ENCODE assay signal across 8 mouse cellular contexts in genomic region chr3:154572341-154572972, GRCm38 (mm10). TPM values are rescaled to one million over a fixed set of nuclear protein-coding genes. Genes with fewer than 3 reads are reported as not detected.
DNase-seq lines count a peak whose midpoint lies in the region; ATAC-seq and TF ChIP-seq lines count a peak whose summit lies in the region.

No protein-coding gene starts in this region.

- WGBS in lung, embryonic 15.5 days: 12% methylated on average over 12 of the region's 12 CpGs
- WGBS in olfactory bulb, adult 2 months: 4% methylated on average over 12 of the region's 12 CpGs
- 21% methylated on average over 12 of the region's 12 CpGs for WGBS in thymus, adult 2 months

- no peak for TF ChIP-seq POLR2A in ES-Bruce4 (IDR thresholded peaks at IDR 0.05; ENCODE audit: insufficient read depth, low read length)
- TF ChIP-seq POLR2A in olfactory bulb, adult 2 months (IDR thresholded peaks at IDR 0.05; ENCODE audit: insufficient read depth, low read depth, low read length): no peak
- TF ChIP-seq POLR2A in thymus, adult 2 months (IDR thresholded peaks at IDR 0.05; ENCODE audit: control insufficient read depth, extremely low read depth, insufficient read depth, low read length, poor library complexity): no peak

- H3K9ac ChIP-seq in ES-Bruce4 (ENCODE audit: low read depth, poor library complexity, severe bottlenecking): no peak overlapping the region
- no peak overlapping the region for H3K9ac ChIP-seq in lung, embryonic 15.5 days

- peak; percentile 42 for DNase-seq in brain, embryonic 18.5 days (ENCODE audit: low read depth, low spot score)
- DNase-seq in heart, postnatal 10 days: peak; percentile 68 to 84
- DNase-seq in kidney, postnatal 4 days: peak; percentile 86 to 88
- DNase-seq in thymus, adult 2 months: peak; percentile 58

- H3K36me3 ChIP-seq in ES-Bruce4 (ENCODE audit: control insufficient read depth, insufficient read depth, low read length, poor library complexity, severe bottlenecking): no peaks in the 10 kb centered on the region
- H3K36me3 ChIP-seq in lung, embryonic 15.5 days: no peaks in the 10 kb centered on the region
- no peaks in the 10 kb centered on the region for H3K36me3 ChIP-seq in thymus, adult 2 months (ENCODE audit: control insufficient read depth, insufficient read depth, low read length)

- H3K4me3 ChIP-seq in ES-Bruce4 (ENCODE audit: low read depth, low read length): no peak overlapping the region
- no peak overlapping the region for H3K4me3 ChIP-seq in lung, embryonic 15.5 days
- H3K4me3 ChIP-seq in olfactory bulb, adult 2 months (ENCODE audit: insufficient read depth, low read depth, low read length): no peak overlapping the region
- no peak overlapping the region for H3K4me3 ChIP-seq in thymus, adult 2 months (ENCODE audit: control insufficient read depth, insufficient read depth, low read length)

- TF ChIP-seq EP300 in ES-Bruce4 (IDR thresholded peaks at IDR 0.05; ENCODE audit: insufficient read depth, low read depth, low read length): no peak

- ATAC-seq in erythroblast, adult 5-6 weeks (replicated peaks; ENCODE audit: low FRiP score, poor library complexity, severe bottlenecking): 0 out of 2 replicates have a peak, but pooled peaks have one; percentile 69
- peak; percentile 62; the same call in 1 of the 2 replicates for ATAC-seq in lung, embryonic 15.5 days (ENCODE audit: borderline replicate concordance, extremely low read depth, low FRiP score, low TSS enrichment)

- TF ChIP-seq CTCF in ES-Bruce4 (IDR thresholded peaks at IDR 0.05; ENCODE audit: low read depth, low read length): peak; percentile 84
- TF ChIP-seq CTCF in olfactory bulb, adult 2 months (IDR thresholded peaks at IDR 0.05; ENCODE audit: insufficient read depth, low read depth, low read length): peak; percentile 74
- TF ChIP-seq CTCF in thymus, adult 2 months (IDR thresholded peaks at IDR 0.05; ENCODE audit: borderline replicate concordance, control insufficient read depth, extremely low read depth, insufficient read depth, low read length, poor library complexity): peak; percentile 83; the same call in 1 of the 2 replicates

- no peaks in the 10 kb centered on the region for H3K9me3 ChIP-seq in ES-Bruce4 (replicated peaks; ENCODE audit: control insufficient read depth, insufficient read depth, low read length, poor library complexity, severe bottlenecking)
- H3K9me3 ChIP-seq in lung, embryonic 15.5 days: no peaks in the 10 kb centered on the region

- no peak overlapping the region for H3K4me2 ChIP-seq in lung, embryonic 15.5 days

- H3K27ac ChIP-seq in ES-Bruce4 (ENCODE audit: insufficient read depth, low read length): no peak overlapping the region
- no peak overlapping the region for H3K27ac ChIP-seq in lung, embryonic 15.5 days
- no peak overlapping the region for H3K27ac ChIP-seq in olfactory bulb, adult 2 months (ENCODE audit: insufficient read depth, low read depth, low read length)
- H3K27ac ChIP-seq in thymus, adult 2 months (ENCODE audit: control insufficient read depth, insufficient read depth, low read length): no peak overlapping the region

- H3K27me3 ChIP-seq in ES-Bruce4 (ENCODE audit: control insufficient read depth, insufficient read depth, low read length, poor library complexity, severe bottlenecking): no peaks in the 10 kb centered on the region
- H3K27me3 ChIP-seq in lung, embryonic 15.5 days: peaks cover 25% of the 10 kb centered on the region
- peaks cover 3% of the 10 kb centered on the region for H3K27me3 ChIP-seq in thymus, adult 2 months (ENCODE audit: control insufficient read depth, insufficient read depth, low read length)

- H3K4me1 ChIP-seq in ES-Bruce4 (ENCODE audit: control insufficient read depth, insufficient read depth, low read length): no peaks in the 10 kb centered on the region
- no peaks in the 10 kb centered on the region for H3K4me1 ChIP-seq in lung, embryonic 15.5 days
- no peaks in the 10 kb centered on the region for H3K4me1 ChIP-seq in olfactory bulb, adult 2 months (ENCODE audit: control insufficient read depth, insufficient read depth, low read length)
- H3K4me1 ChIP-seq in thymus, adult 2 months (replicated peaks; ENCODE audit: control insufficient read depth, insufficient read depth, low read length): no peaks in the 10 kb centered on the region

- intact Hi-C loops in heart, postnatal 10 days (cut with DNase I): loop anchor here (1.0 to 10.0 kb wide), 3 partner anchors 240 to 608 kb away; partner anchors contain the start of gene Lhx8

RNA-seq across cellular contexts. Expression of gene Cryz, which starts 24.1 kb away (rescaled TPM):
- polyA plus RNA-seq in ES-Bruce4 (2011; ENCODE audit: insufficient read depth, insufficient read length, low read depth, missing spikeins): 28.0 and 37.9 TPM in 2 replicates
- not detected in 2 replicates for total RNA-seq in erythroblast, adult 5-6 weeks (2015; ENCODE audit: low replicate concordance)
- 2.2 and 3.3 TPM in 2 replicates for total RNA-seq in erythroblast, adult 5-6 weeks (2017; ENCODE audit: low replicate concordance)
- 10 to 100 TPM; 19.5 to 21.8 TPM for total RNA-seq in heart, postnatal 10 days (2021)
- polyA plus RNA-seq in lung, embryonic 15.5 days (2015; fragmentation: Nextera tagmentation; extraction: Ambion mirVana): 15.9 and 16.8 TPM in 2 replicates
- not detected in 2 replicates for polyA plus RNA-seq in olfactory bulb, adult 2 months (2012; ENCODE audit: insufficient read depth, insufficient read length, low replicate concordance, missing spikeins)
- polyA plus RNA-seq in thymus, adult 2 months (2012; rRNA removed): 2.3 and 2.9 TPM in 2 replicates

RNA-seq across cellular contexts. Expression of gene Tyw3, which starts 24.4 kb away (rescaled TPM):
- 5.9 and 11.6 TPM in 2 replicates for polyA plus RNA-seq in ES-Bruce4 (2011; ENCODE audit: insufficient read depth, insufficient read length, low read depth, missing spikeins)
- 1.3 TPM in 1 of 2 replicates, not detected in the other for total RNA-seq in erythroblast, adult 5-6 weeks (2015; ENCODE audit: low replicate concordance)
- total RNA-seq in erythroblast, adult 5-6 weeks (2017; ENCODE audit: low replicate concordance): 0.34 and 1.4 TPM in 2 replicates
- total RNA-seq in heart, postnatal 10 days (2021): 1 to 10 TPM; 4.8 to 4.9 TPM
- polyA plus RNA-seq in lung, embryonic 15.5 days (2015; fragmentation: Nextera tagmentation; extraction: Ambion mirVana): 13.5 and 16.0 TPM in 2 replicates
- polyA plus RNA-seq in olfactory bulb, adult 2 months (2012; ENCODE audit: insufficient read depth, insufficient read length, low replicate concordance, missing spikeins): not detected in 2 replicates
- polyA plus RNA-seq in thymus, adult 2 months (2012; rRNA removed): 11.2 and 12.6 TPM in 2 replicates
